Mouse (Mus musculus): ENCODE data around the gene Aff1. TPM values are rescaled to one million over a fixed set of nuclear protein-coding genes. Genes with fewer than 3 reads are reported as not detected.

The Aff1 gene
- polyA plus RNA-seq, 1 experiment, result 16.8 TPM

GRCm38 (mm10) chr5:103692531-103693040, 412 bp downstream of the Aff1 start:
- peak overlapping the region; percentile 89 for H3K27ac ChIP-seq (ENCODE audit: insufficient read depth, low read depth, low read length)
- TF ChIP-seq CTCF (conservative IDR thresholded peaks at IDR 0.05; ENCODE audit: insufficient read depth, insufficient read length, low read depth, low read length) (no peak), POLR2A (IDR thresholded peaks at IDR 0.05; ENCODE audit: low read depth, low read length) (no peak)
- peak overlapping the region; percentile 93 for H3K4me3 ChIP-seq (ENCODE audit: insufficient read depth, low read depth, low read length)
- no peaks in the 10 kb centered on the region for H3K36me3 ChIP-seq (ENCODE audit: control insufficient read depth, insufficient read depth, low read length)
- no peaks in the 10 kb centered on the region for H3K27me3 ChIP-seq (replicated peaks; ENCODE audit: control insufficient read depth, insufficient read depth, low read length)
- H3K4me1 ChIP-seq (ENCODE audit: control insufficient read depth, insufficient read depth, low read length), result peaks cover 2% of the 10 kb centered on the region; the same call in 1 of the 2 replicates
- DNase-seq, result peak; percentile 62
- WGBS, result under 1% methylated on average over 34 of the region's 34 CpGs

- H3K4me3 ChIP-seq (ENCODE audit: insufficient read depth, low read depth, low read length), result peak overlapping the region; percentile 93
- TF ChIP-seq CTCF (conservative IDR thresholded peaks at IDR 0.05; ENCODE audit: insufficient read depth, insufficient read length, low read depth, low read length) (no peak), POLR2A (IDR thresholded peaks at IDR 0.05; ENCODE audit: low read depth, low read length) (no peak)
- DNase-seq, result peak; percentile 72
- peaks cover 5% of the 10 kb centered on the region for H3K4me1 ChIP-seq (ENCODE audit: control insufficient read depth, insufficient read depth, low read length)
- H3K36me3 ChIP-seq (ENCODE audit: control insufficient read depth, insufficient read depth, low read length), result no peaks in the 10 kb centered on the region
- under 1% methylated on average over 28 of the region's 28 CpGs for WGBS
- peak overlapping the region; percentile 89 for H3K27ac ChIP-seq (ENCODE audit: insufficient read depth, low read depth, low read length)
- no peaks in the 10 kb centered on the region for H3K27me3 ChIP-seq (replicated peaks; ENCODE audit: control insufficient read depth, insufficient read depth, low read length)
These were observed 967 bp downstream of the Aff1 start for GRCm38 (mm10) chr5:103693041-103693641.

- Histone ChIP-seq H3K27me3 (replicated peaks; ENCODE audit: control insufficient read depth, insufficient read depth, low read length) (no peaks in the 10 kb centered on the region), H3K4me3 (ENCODE audit: insufficient read depth, low read depth, low read length) (no peak overlapping the region), H3K4me1 (ENCODE audit: control insufficient read depth, insufficient read depth, low read length) (peaks cover 6% of the 10 kb centered on the region), H3K27ac (ENCODE audit: insufficient read depth, low read depth, low read length) (no peak overlapping the region), H3K36me3 (ENCODE audit: control insufficient read depth, insufficient read depth, low read length) (no peaks in the 10 kb centered on the region)
- no peak for DNase-seq
- TF ChIP-seq CTCF (conservative IDR thresholded peaks at IDR 0.05; ENCODE audit: insufficient read depth, insufficient read length, low read depth, low read length) (no peak), POLR2A (IDR thresholded peaks at IDR 0.05; ENCODE audit: low read depth, low read length) (no peak)
- 56% methylated on average over 6 of the region's 6 CpGs for WGBS
These were observed 1.9 kb downstream of the Aff1 start for GRCm38 (mm10) chr5:103694094-103694493.

- no peaks in the 10 kb centered on the region for H3K36me3 ChIP-seq (ENCODE audit: control insufficient read depth, insufficient read depth, low read length)
- no peak overlapping the region for H3K4me3 ChIP-seq (ENCODE audit: insufficient read depth, low read depth, low read length)
- DNase-seq, result peak; percentile 19
- H3K27me3 ChIP-seq (replicated peaks; ENCODE audit: control insufficient read depth, insufficient read depth, low read length), result no peaks in the 10 kb centered on the region
- H3K4me1 ChIP-seq (ENCODE audit: control insufficient read depth, insufficient read depth, low read length), result peaks cover 6% of the 10 kb centered on the region
- TF ChIP-seq CTCF (conservative IDR thresholded peaks at IDR 0.05; ENCODE audit: insufficient read depth, insufficient read length, low read depth, low read length) (no peak), POLR2A (IDR thresholded peaks at IDR 0.05; ENCODE audit: low read depth, low read length) (no peak)
- no peak overlapping the region for H3K27ac ChIP-seq (ENCODE audit: insufficient read depth, low read depth, low read length)
- WGBS, result 64% methylated on average over 5 of the region's 5 CpGs
These were observed 5.8 kb downstream of the Aff1 start for GRCm38 (mm10) chr5:103697875-103698491.

GRCm38 (mm10) chr5:103698577-103698976, 6.4 kb downstream of the Aff1 start:
- Histone ChIP-seq H3K4me1 (ENCODE audit: control insufficient read depth, insufficient read depth, low read length) (peaks cover 6% of the 10 kb centered on the region), H3K36me3 (ENCODE audit: control insufficient read depth, insufficient read depth, low read length) (no peaks in the 10 kb centered on the region), H3K4me3 (ENCODE audit: insufficient read depth, low read depth, low read length) (no peak overlapping the region), H3K27ac (ENCODE audit: insufficient read depth, low read depth, low read length) (no peak overlapping the region), H3K27me3 (replicated peaks; ENCODE audit: control insufficient read depth, insufficient read depth, low read length) (no peaks in the 10 kb centered on the region)
- whole genome bisulfite sequencing, result 55% methylated on average over 4 of the region's 4 CpGs
- DNase-seq, result peak; percentile 47
- no peak for TF ChIP-seq POLR2A (IDR thresholded peaks at IDR 0.05; ENCODE audit: low read depth, low read length)
- no peak for TF ChIP-seq CTCF (conservative IDR thresholded peaks at IDR 0.05; ENCODE audit: insufficient read depth, insufficient read length, low read depth, low read length)

GRCm38 (mm10) chr5:103699537-103699936, 7.4 kb downstream of the Aff1 start:
- DNase-seq, result no peak
- Histone ChIP-seq H3K27me3 (replicated peaks; ENCODE audit: control insufficient read depth, insufficient read depth, low read length) (no peaks in the 10 kb centered on the region), H3K4me3 (ENCODE audit: insufficient read depth, low read depth, low read length) (no peak overlapping the region), H3K27ac (ENCODE audit: insufficient read depth, low read depth, low read length) (no peak overlapping the region), H3K4me1 (ENCODE audit: control insufficient read depth, insufficient read depth, low read length) (peaks cover 6% of the 10 kb centered on the region; the same call in 1 of the 2 replicates), H3K36me3 (ENCODE audit: control insufficient read depth, insufficient read depth, low read length) (no peaks in the 10 kb centered on the region)
- TF ChIP-seq POLR2A (IDR thresholded peaks at IDR 0.05; ENCODE audit: low read depth, low read length), result no peak
- TF ChIP-seq CTCF (conservative IDR thresholded peaks at IDR 0.05; ENCODE audit: insufficient read depth, insufficient read length, low read depth, low read length), result no peak
- 34% methylated on average over 4 of the region's 4 CpGs for WGBS

GRCm38 (mm10) chr5:103700661-103701060, 8.5 kb downstream of the Aff1 start:
- no peak for TF ChIP-seq POLR2A (IDR thresholded peaks at IDR 0.05; ENCODE audit: low read depth, low read length)
- no peak for TF ChIP-seq CTCF (conservative IDR thresholded peaks at IDR 0.05; ENCODE audit: insufficient read depth, insufficient read length, low read depth, low read length)
- H3K36me3 ChIP-seq (ENCODE audit: control insufficient read depth, insufficient read depth, low read length), result no peaks in the 10 kb centered on the region
- peaks cover 6% of the 10 kb centered on the region; the same call in 1 of the 2 replicates for H3K4me1 ChIP-seq (ENCODE audit: control insufficient read depth, insufficient read depth, low read length)
- no peak for DNase-seq
- H3K27ac ChIP-seq (ENCODE audit: insufficient read depth, low read depth, low read length), result no peak overlapping the region
- no peaks in the 10 kb centered on the region for H3K27me3 ChIP-seq (replicated peaks; ENCODE audit: control insufficient read depth, insufficient read depth, low read length)
- no peak overlapping the region for H3K4me3 ChIP-seq (ENCODE audit: insufficient read depth, low read depth, low read length)
- 88% methylated on average over 2 of the region's 2 CpGs for WGBS

All from kidney, adult 2 months (tissue).